ENCODE assay signal across 15 mouse cellular contexts in genomic region chr1:136594235-136594850, GRCm38 (mm10).
"Had no signal": no experiment of that assay in that cellular context is flagged by ENCODE, and none has a peak within 500 bp of the region (broad histone marks: within the 10 kb centered on the region; RNA-seq: fewer than 3 reads in every experiment).

No protein-coding gene starts in this region.

- H3K9me3 ChIP-seq: lung, embryonic 15.5 days; midbrain, embryonic 13.5 days; midbrain, embryonic 15.5 days; neural tube, embryonic 12.5 days; stomach, embryonic 15.5 days had no signal

- ATAC-seq: liver, postnatal 0 days; lung, postnatal 0 days; midbrain, embryonic 13.5 days; midbrain, embryonic 15.5 days had no signal

- H3K4me1 ChIP-seq: stomach, embryonic 15.5 days had no signal

- H3K4me3 ChIP-seq: lung, embryonic 15.5 days; midbrain, embryonic 13.5 days; midbrain, embryonic 15.5 days; neural tube, embryonic 12.5 days; stomach, embryonic 15.5 days had no signal

- DNase-seq: liver, postnatal 0 days; lung, adult 2 months; lung, postnatal 4 days; right cerebral cortex, postnatal 14 days; thymus, adult 2 months; thymus, postnatal 25 days; thymus, postnatal 4 days had no signal

- H3K4me2 ChIP-seq: lung, embryonic 15.5 days; midbrain, embryonic 11.5 days; midbrain, embryonic 13.5 days; midbrain, embryonic 15.5 days; neural tube, embryonic 12.5 days; stomach, embryonic 15.5 days had no signal

- H3K36me3 ChIP-seq: lung, embryonic 15.5 days; midbrain, embryonic 13.5 days; midbrain, embryonic 15.5 days; neural tube, embryonic 12.5 days; stomach, embryonic 15.5 days had no signal

- H3K27me3 ChIP-seq: lung, embryonic 15.5 days; midbrain, embryonic 13.5 days; midbrain, embryonic 15.5 days; neural tube, embryonic 12.5 days; stomach, embryonic 15.5 days had no signal

- H3K27ac ChIP-seq: lung, embryonic 15.5 days; midbrain, embryonic 13.5 days; midbrain, embryonic 15.5 days; neural tube, embryonic 12.5 days; stomach, embryonic 15.5 days; stomach, postnatal 0 days had no signal

- H3K9ac ChIP-seq: liver, postnatal 0 days; lung, embryonic 15.5 days; midbrain, embryonic 13.5 days; midbrain, embryonic 15.5 days; neural tube, embryonic 12.5 days; stomach, embryonic 15.5 days had no signal
